Mouse (Mus musculus) megakaryocyte, embryonic 14.5 days (primary cell): ENCODE data around the gene Rpusd1.

Experiments used
- FLI1 ChIP-seq: IDR thresholded peaks from 2 replicates; pipeline ENCODE4 v1.6.1; 2012; ENCODE audit warnings: low read length, inconsistent platforms, mixed read lengths
- GATA1 ChIP-seq: IDR thresholded peaks from 3 replicates; pipeline ENCODE4 v1.6.1; 2012; ENCODE audit warnings: mixed read lengths, low read length, inconsistent platforms, borderline replicate concordance

DNA sequence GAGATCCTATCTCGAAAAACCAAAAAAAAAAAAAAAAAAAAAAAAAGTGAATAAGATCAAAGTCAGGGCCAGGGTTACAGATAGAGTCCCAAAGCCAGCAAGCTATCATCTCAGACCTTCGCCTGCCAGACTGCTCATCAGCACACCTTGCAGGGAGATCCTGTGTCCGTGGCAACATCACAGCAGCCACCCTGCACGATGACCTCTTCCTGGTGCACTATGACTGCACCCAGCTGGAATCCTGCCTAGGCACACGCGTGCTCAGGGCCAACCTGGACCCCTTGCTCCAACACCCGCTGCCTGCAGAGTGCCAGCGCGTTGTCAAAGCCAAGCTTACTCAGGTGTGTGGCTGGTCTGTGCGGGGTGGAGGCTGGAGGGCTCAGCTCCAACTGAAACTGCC is 16.8 kb downstream of the Rpusd1 start:
- TF ChIP-seq GATA1 (no peak), FLI1 (no peak)
